Mouse (Mus musculus): ENCODE data around the gene Iqschfp.

Gene Iqschfp

DNA sequence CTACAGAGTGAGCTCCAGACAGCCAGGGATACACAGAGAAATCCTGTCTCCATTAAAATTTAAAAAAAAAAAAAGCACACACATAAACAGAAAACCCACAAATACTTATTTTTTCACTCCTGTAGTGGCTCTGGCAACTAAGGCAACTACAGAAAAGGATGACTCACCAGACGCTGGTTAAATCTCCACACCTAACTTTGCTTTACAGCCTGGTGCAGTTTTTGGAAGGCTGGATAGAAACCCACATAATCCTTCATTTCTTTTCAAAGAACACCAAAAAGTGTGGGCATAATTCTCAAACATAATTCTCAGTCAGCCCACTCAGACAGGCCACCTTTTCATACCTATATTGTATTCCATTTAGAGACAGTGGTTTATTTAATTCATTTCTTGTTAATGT is 746.7 kb downstream of the Iqschfp start:
- DNase-seq (ENCODE audit: low read depth) = no peak

DNA sequence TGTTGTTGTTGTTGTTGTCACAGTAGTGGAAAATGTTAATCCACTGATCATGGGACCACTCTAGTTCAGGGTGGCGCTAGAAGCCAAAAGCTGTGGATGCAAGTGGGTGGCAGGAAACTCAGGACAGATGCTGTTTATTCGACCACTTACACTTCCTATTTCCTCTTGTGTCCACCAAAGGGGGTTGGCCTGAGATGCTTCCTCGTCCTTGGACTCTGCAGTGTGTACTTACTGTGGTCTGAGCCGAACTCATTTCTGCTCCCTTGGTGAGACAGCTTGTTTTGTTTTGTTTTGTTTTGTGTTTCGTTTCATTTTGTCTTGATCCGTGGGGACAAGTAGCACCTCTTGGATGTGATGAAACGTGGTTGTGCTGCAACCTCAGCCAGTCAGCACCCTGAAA is 750.9 kb downstream of the Iqschfp start:
- DNase-seq (ENCODE audit: low read depth) = no peak

- no peak for DNase-seq (ENCODE audit: low read depth)
These were observed 754.5 kb downstream of the Iqschfp start for GRCm38 (mm10) chr3:68646387-68647130.

GRCm38 (mm10) chr3:68647282-68647681 is 755.2 kb downstream of the Iqschfp start:
- DNase-seq (ENCODE audit: low read depth) = no peak

DNA sequence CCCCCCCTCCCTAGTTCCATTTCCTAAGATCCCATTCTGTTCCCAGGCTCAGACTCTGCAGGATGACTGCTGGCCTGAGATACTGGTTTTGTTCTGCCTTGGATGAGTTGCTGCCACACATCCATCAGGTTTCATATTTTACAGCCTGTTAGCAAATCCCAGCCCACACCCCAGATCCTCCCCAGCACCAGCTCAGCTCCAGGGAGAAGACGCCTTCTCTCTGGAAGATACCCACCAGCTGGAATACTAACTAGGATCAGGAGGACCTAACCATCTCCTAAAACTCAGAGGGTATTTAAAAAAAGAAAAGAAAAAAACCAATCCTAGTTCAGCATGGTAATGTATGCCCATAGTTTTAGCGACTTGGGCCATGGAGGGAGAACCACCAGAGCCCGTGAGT is 758.2 kb downstream of the Iqschfp start:
- no peak for DNase-seq (ENCODE audit: low read depth)

- DNase-seq (ENCODE audit: low read depth) = no peak
These were observed 764.7 kb downstream of the Iqschfp start for GRCm38 (mm10) chr3:68656607-68657352.

DNA sequence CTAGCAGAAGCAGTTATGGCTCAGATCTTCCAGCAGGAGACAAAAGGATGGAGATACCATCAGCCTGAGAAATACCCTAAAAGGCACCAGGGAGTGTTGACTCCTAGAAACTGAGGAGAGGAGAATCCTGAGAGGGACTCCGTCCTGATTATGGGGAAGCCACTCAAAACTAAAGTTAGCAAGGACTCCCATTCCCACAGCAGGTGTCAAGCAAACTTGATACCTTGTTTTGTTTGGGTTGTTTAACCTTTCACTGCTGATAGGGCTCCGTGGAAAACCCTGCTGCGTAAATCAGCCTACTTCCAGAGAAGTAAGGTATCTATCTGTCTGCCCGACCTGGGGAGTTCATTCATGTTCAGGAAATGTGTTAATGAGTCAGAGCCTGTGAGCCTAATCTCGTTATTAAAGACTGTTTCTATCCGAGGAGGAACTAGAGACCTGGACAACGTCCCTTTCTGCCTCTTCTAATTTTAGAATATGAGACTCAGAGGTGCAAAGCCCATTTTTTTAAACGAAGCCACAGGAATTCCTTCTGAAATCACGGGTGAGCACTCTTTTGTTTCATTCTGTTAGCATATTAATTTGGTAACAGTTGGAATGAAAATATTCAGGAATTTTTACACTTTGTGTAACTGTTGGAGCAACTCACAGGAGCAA is 765.7 kb downstream of the Iqschfp start:
- no peak for DNase-seq (ENCODE audit: low read depth)

DNA sequence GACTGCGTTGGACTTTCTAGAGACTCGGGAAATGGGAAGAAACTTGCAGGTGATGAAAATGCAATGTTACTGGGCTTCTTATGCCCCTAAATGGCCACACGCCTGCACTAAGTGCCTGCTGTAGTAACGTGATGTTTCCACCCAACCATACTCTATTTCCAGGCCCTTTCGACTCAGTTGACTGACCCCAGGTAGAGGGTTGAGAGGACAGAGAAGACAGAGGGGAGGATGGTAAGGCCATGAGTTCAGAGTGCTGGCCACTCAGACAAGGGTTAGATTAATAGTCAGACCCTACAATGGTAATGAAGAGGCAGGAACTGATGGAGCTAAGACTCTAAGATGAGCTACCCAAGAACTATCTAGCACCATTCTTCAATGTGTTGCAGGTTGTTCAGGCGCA is 768.0 kb downstream of the Iqschfp start:
- DNase-seq (ENCODE audit: low read depth) = no peak

GRCm38 (mm10) chr3:68660538-68660937 is 768.5 kb downstream of the Iqschfp start:
- DNase-seq (ENCODE audit: low read depth) = no peak

DNA sequence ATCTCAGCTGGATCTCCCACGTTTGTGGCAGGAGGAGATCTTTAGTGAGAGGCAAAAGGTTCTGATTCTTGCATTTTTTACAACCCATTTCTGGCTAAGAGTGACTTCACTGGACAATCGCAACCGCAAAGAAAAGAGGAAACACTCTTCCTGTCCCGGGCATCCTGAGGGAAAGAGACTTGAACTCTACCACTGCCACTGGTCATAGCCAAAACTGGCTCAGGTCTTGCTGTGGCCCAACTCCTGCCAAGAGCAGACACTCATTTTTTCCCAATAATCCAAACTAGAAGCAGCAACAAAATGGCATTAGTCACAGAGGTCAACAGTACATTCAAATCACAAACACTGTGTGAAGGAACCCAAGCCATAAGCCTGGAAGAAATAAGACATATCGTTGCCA is 770.4 kb downstream of the Iqschfp start:
- DNase-seq (ENCODE audit: low read depth) = no peak

- DNase-seq (ENCODE audit: low read depth) = no peak
These were observed 772.3 kb downstream of the Iqschfp start for GRCm38 (mm10) chr3:68664337-68664736.

- no peak for DNase-seq (ENCODE audit: low read depth)
These were observed 774.3 kb downstream of the Iqschfp start for GRCm38 (mm10) chr3:68666377-68666776.

DNA sequence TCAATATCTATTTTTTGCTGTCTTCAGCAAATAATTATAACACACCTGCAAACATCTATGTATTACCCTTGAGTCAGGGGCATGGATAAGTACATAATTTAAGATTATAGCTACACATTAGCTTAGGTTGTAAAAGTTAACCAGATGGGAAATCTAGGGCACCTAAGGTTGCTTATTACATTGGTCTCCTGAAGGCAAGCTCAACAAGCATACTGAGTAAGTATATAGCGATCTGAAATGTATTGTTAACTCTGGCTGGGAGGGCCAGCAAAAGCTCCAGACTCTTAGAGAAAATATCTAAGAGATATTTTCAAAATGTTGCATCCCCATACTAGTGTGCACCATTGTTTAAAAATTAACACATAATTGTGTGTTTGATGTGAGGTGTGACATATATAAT is 775.8 kb downstream of the Iqschfp start:
- DNase-seq (ENCODE audit: low read depth) = no peak

DNA sequence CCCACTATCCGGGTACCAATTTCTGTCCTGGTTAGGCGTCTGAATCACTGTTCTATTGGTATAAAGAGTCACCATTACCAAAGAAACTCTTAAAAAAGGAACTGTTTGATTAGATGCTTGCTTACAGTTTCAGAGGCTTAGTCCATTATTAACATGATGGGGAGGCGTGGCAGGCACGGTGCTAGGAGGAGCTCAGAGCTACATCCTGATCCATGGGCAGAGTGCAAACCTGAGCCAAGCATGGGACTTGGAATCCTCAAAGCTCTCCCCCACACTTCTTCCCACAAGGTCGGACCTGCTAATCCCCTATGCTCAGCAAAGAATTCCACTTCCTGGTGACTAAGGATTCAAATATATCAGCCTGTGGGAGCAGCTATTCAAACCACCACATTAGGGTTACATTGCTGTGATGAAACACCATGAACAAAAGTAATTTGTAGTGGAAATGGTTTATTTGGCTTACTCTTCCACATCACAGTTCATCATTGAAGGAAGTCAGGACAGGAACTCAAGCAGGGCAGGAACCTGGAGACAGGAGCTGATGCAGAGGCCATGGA is 777.5 kb downstream of the Iqschfp start:
- no peak for DNase-seq (ENCODE audit: low read depth)

GRCm38 (mm10) chr3:68674721-68675120 is 782.7 kb downstream of the Iqschfp start:
- no peak for DNase-seq (ENCODE audit: low read depth)

DNA sequence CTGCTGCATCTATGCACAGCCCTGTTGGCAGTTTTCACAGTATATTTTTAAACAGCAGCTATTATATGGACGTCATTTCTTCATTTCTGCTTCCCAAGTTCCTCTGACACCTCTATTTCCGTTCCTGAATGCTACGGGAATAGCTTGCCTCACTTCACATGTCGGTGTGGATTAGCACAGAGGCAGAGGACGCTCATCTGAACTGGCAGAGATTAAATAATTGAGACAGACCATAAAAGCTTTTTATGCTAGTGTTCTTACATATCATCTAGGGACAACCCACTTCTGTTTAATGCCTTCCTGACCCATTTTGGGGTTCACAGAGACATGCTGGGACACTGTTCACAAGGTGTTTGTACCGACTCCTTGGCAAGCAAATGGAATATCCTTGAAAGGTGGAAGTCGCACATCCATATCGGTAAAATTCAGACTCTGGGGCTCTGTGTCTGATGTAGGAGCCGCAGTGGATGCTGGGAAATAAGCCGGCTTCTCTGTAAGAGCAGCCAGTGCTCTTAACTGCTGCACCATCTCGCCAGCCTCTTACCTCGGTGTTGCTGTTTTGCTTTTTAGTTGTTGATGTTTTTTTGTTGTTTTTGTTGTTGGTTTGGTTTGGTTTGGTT is 783.3 kb downstream of the Iqschfp start:
- DNase-seq (ENCODE audit: low read depth) = no peak
